8 mouse cellular contexts compared by ENCODE assay signal in genomic region chr15:102239260-102239590, GRCm38 (mm10). TPM values are rescaled to one million over a fixed set of nuclear protein-coding genes. Genes with fewer than 3 reads are reported as not detected.
DNase-seq lines count a peak whose midpoint lies in the region; ATAC-seq lines count a peak whose summit lies in the region.

No protein-coding gene starts in this region.

- DNase-seq in adrenal gland, adult (ENCODE audit: inconsistent age in 2 of 2, low spot score in 1 of 2) = peak; percentile 79 to 93
- no peak for DNase-seq in adrenal gland, adult 8-10 months
- peak; percentile 39 for DNase-seq in c-Kit-positive CD71-positive TER-119-negative erythroid progenitor cells, embryonic 14.5 days (ENCODE audit: low read depth)
- peak; percentile 91 for DNase-seq in hindbrain, embryonic 11.5 days (ENCODE audit: low spot score)
- peak; percentile 75 to 90 for DNase-seq in layer of hippocampus, postnatal 25 days (ENCODE audit: extremely low spot score in 1 of 2, low spot score in 1 of 2)
- peak; percentile 66 for DNase-seq in right cerebral cortex, adult 18-20 months

- WGBS in forebrain, embryonic 13.5 days = 11% methylated on average over 9 of the region's 9 CpGs
- 9% methylated on average over 9 of the region's 9 CpGs for WGBS in hindbrain, embryonic 11.5 days

- no peak overlapping the region for H3K4me3 ChIP-seq in forebrain, embryonic 13.5 days
- H3K4me3 ChIP-seq in hindbrain, embryonic 11.5 days (ENCODE audit: low read depth, low read length) = no peak overlapping the region

- peaks cover 25% of the 10 kb centered on the region for H3K27me3 ChIP-seq in forebrain, embryonic 13.5 days
- H3K27me3 ChIP-seq in hindbrain, embryonic 11.5 days (ENCODE audit: control insufficient read depth, insufficient read depth, low read length) = peaks cover 21% of the 10 kb centered on the region

- no peaks in the 10 kb centered on the region for H3K9me3 ChIP-seq in forebrain, embryonic 13.5 days (replicated peaks)
- H3K9me3 ChIP-seq in hindbrain, embryonic 11.5 days (ENCODE audit: control insufficient read depth, low read length) = no peaks in the 10 kb centered on the region

- no peak overlapping the region for H3K9ac ChIP-seq in forebrain, embryonic 13.5 days
- no peak overlapping the region; the same call in 1 of the 2 replicates for H3K9ac ChIP-seq in hindbrain, embryonic 11.5 days (ENCODE audit: low read depth, low read length)

- H3K36me3 ChIP-seq in forebrain, embryonic 13.5 days (ENCODE audit: poor library complexity, severe bottlenecking) = no peaks in the 10 kb centered on the region
- H3K36me3 ChIP-seq in hindbrain, embryonic 11.5 days (ENCODE audit: control insufficient read depth, insufficient read depth, low read length) = no peaks in the 10 kb centered on the region

- peaks cover 21% of the 10 kb centered on the region for H3K4me1 ChIP-seq in forebrain, embryonic 13.5 days
- H3K4me1 ChIP-seq in hindbrain, embryonic 11.5 days (replicated peaks; ENCODE audit: control insufficient read depth, insufficient read depth, low read length) = peaks cover 11% of the 10 kb centered on the region

- no peak overlapping the region for H3K4me2 ChIP-seq in forebrain, embryonic 13.5 days
- no peak overlapping the region for H3K4me2 ChIP-seq in hindbrain, embryonic 11.5 days (replicated peaks; ENCODE audit: low read depth, low read length)

- ATAC-seq in forebrain, embryonic 13.5 days = peak; percentile 77
- ATAC-seq in hindbrain, embryonic 11.5 days (ENCODE audit: low FRiP score) = peak; percentile 75
- peak; percentile 59 for ATAC-seq in megakaryocyte, adult 5-6 weeks (ENCODE audit: poor library complexity, severe bottlenecking)

- no peak overlapping the region for H3K27ac ChIP-seq in forebrain, embryonic 13.5 days
- H3K27ac ChIP-seq in hindbrain, embryonic 11.5 days (ENCODE audit: low read depth, low read length) = no peak overlapping the region

RNA-seq across cellular contexts. Expression of gene Itgb7, which starts 7.5 kb away (rescaled TPM):
- 1 to 10 TPM; 2.7 to 7.9 (median 5.4) TPM for total RNA-seq in adrenal gland, adult 8-10 months (2022)
- 0.32 and 0.48 TPM in 2 replicates for polyA plus RNA-seq in forebrain, embryonic 13.5 days (2015; fragmentation: Nextera tagmentation; extraction: Ambion mirVana)
- 1.0 and 1.1 TPM in 2 replicates for polyA plus RNA-seq in hindbrain, embryonic 11.5 days (2014; fragmentation: Nextera tagmentation; extraction: Ambion mirVana)
- total RNA-seq in layer of hippocampus, postnatal 25 days (2021) = 1 to 10 TPM; 2.0 to 2.3 TPM
- total RNA-seq in megakaryocyte, adult 5-6 weeks (2015) = 638 and 660 TPM in 2 replicates
- 1,192 and 1,305 TPM in 2 replicates for total RNA-seq in megakaryocyte, adult 5-6 weeks (2017)

RNA-seq across cellular contexts. Expression of gene Rarg, which starts 18.1 kb away (rescaled TPM):
- total RNA-seq in adrenal gland, adult 8-10 months (2022) = 10 to 100 TPM; 19.9 to 43.0 (median 34.4) TPM
- polyA plus RNA-seq in forebrain, embryonic 13.5 days (2015; fragmentation: Nextera tagmentation; extraction: Ambion mirVana) = 3.2 and 4.2 TPM in 2 replicates
- 20.3 and 21.7 TPM in 2 replicates for polyA plus RNA-seq in hindbrain, embryonic 11.5 days (2014; fragmentation: Nextera tagmentation; extraction: Ambion mirVana)
- 10 to 100 TPM; 13.1 to 13.6 TPM for total RNA-seq in layer of hippocampus, postnatal 25 days (2021)
- total RNA-seq in megakaryocyte, adult 5-6 weeks (2015) = 34.6 and 39.9 TPM in 2 replicates
- 30.8 and 31.9 TPM in 2 replicates for total RNA-seq in megakaryocyte, adult 5-6 weeks (2017)

RNA-seq across cellular contexts. Expression of gene Gm9918, which starts 31.1 kb away (rescaled TPM):
- under 1 TPM in 2 of 4 experiments, not detected in 2; 0.24 to 0.31 TPM for total RNA-seq in adrenal gland, adult 8-10 months (2022)
- 0.09 TPM in 1 of 2 replicates, not detected in the other for polyA plus RNA-seq in forebrain, embryonic 13.5 days (2015; fragmentation: Nextera tagmentation; extraction: Ambion mirVana)
- 0.15 TPM in 2 replicates for polyA plus RNA-seq in hindbrain, embryonic 11.5 days (2014; fragmentation: Nextera tagmentation; extraction: Ambion mirVana)
- not detected for total RNA-seq in layer of hippocampus, postnatal 25 days (2021)
- not detected in 2 replicates for total RNA-seq in megakaryocyte, adult 5-6 weeks (2015)
- not detected in 2 replicates for total RNA-seq in megakaryocyte, adult 5-6 weeks (2017)

RNA-seq across cellular contexts. Expression of gene Csad, which starts 34.7 kb away (rescaled TPM):
- 10 to 100 TPM; 71.3 to 85.0 (median 75.5) TPM for total RNA-seq in adrenal gland, adult 8-10 months (2022)
- polyA plus RNA-seq in forebrain, embryonic 13.5 days (2015; fragmentation: Nextera tagmentation; extraction: Ambion mirVana) = 42.7 and 46.4 TPM in 2 replicates
- polyA plus RNA-seq in hindbrain, embryonic 11.5 days (2014; fragmentation: Nextera tagmentation; extraction: Ambion mirVana) = 23.5 and 27.9 TPM in 2 replicates
- total RNA-seq in layer of hippocampus, postnatal 25 days (2021) = 10 to 100 TPM; 32.5 to 38.4 TPM
- total RNA-seq in megakaryocyte, adult 5-6 weeks (2015) = 5.6 and 9.3 TPM in 2 replicates
- total RNA-seq in megakaryocyte, adult 5-6 weeks (2017) = 8.6 and 15.4 TPM in 2 replicates

RNA-seq across cellular contexts. Expression of gene Zfp740, which starts 36.2 kb away (rescaled TPM):
- 100 to 1,000 TPM in 1 of 4 experiments, 10 to 100 TPM in 3; 61.9 to 108 (median 86.0) TPM for total RNA-seq in adrenal gland, adult 8-10 months (2022)
- polyA plus RNA-seq in forebrain, embryonic 13.5 days (2015; fragmentation: Nextera tagmentation; extraction: Ambion mirVana) = 90.0 and 98.7 TPM in 2 replicates
- 49.7 and 63.8 TPM in 2 replicates for polyA plus RNA-seq in hindbrain, embryonic 11.5 days (2014; fragmentation: Nextera tagmentation; extraction: Ambion mirVana)
- 10 to 100 TPM; 66.6 to 70.2 TPM for total RNA-seq in layer of hippocampus, postnatal 25 days (2021)
- total RNA-seq in megakaryocyte, adult 5-6 weeks (2015) = 27.7 and 38.0 TPM in 2 replicates
- total RNA-seq in megakaryocyte, adult 5-6 weeks (2017) = 39.9 and 48.4 TPM in 2 replicates

Comparison
In these comparisons a context has a peak if more than half of its experiments do, and no peak if none do; other contexts are left out.
1. RNA of gene Itgb7, which starts 7.5 kb away (total RNA-seq): 638 to 1,305 TPM in megakaryocyte, adult 5-6 weeks; 2.7 to 7.9 TPM in adrenal gland, adult 8-10 months and 2.0 to 2.3 TPM in layer of hippocampus, postnatal 25 days; every median in the first group is over 10 times any median in the second.
2. Peak in every context shown above with its lines, with median percentiles within 50 percentile points of each other: ATAC-seq.